Mouse (Mus musculus): Measurements from ENCODE around the gene Cideb. TPM values are rescaled to one million over a fixed set of nuclear protein-coding genes. Genes with fewer than 3 reads are reported as not detected.

Gene Cideb
- polyA plus RNA-seq, 1 experiment from 2014 or later = 1.0 TPM

DNA sequence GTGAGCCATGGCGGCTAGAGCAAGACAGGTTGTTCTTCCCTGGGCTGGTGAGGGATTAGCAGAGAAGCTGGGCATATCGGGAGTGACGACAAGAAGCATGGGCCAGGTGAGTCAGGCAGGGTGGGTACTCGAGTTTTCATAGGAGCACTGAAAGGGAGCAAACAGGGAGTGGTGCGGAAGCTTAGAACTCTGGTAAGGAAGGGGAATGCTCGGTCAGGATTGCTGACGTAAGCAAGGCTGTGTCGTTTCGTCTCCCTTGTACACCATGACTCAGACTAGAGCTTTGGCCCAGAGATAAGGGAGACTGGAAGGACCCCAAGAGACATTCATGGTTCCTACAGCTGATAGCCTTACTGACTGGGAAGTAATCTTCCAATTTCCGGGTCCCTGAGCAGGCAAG, 24.4 kb downstream of the Cideb start:
- Histone ChIP-seq H3K27ac (ENCODE audit: low read length) (no peak overlapping the region), H3K9me3 (ENCODE audit: control insufficient read depth, low read length) (no peaks in the 10 kb centered on the region), H3K9ac (ENCODE audit: low read length) (no peak overlapping the region), H3K27me3 (ENCODE audit: control insufficient read depth, insufficient read depth, low read depth, low read length) (no peaks in the 10 kb centered on the region), H3K4me3 (ENCODE audit: low read length) (no peak overlapping the region), H3K4me1 (replicated peaks; ENCODE audit: control insufficient read depth, insufficient read depth, low read length) (no peaks in the 10 kb centered on the region), H3K36me3 (ENCODE audit: control insufficient read depth, insufficient read depth, low read length) (peaks cover 3% of the 10 kb centered on the region; the same call in 1 of the 2 replicates), H3K4me2 (ENCODE audit: low read depth, low read length) (no peak overlapping the region)
- ATAC-seq (ENCODE audit: low read depth) = no peak
- WGBS = 70% methylated on average over 10 of the region's 10 CpGs

DNA sequence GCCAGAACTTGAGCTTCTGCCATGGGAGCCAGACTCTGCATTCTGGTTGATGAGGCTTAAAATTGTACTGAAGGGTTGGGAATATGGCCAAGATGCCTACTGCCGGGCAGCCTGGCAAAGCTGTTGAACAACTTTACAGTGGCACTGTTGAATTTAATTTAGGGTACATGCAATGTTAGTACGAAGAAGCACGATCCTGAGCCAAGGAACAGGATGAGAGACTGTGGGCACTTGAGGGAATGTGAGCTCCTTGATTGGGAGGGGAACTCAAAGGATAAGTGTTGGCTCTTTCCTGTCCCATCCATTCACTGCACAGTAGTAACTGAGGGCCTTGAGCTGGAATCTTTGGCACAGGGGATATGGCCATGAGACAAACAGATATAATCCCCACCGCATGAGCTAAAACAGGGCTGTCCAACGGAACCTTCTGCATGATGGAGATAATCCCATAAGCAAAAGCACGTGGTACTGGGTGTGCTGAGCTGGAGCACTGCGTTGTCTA, 27.7 kb downstream of the Cideb start:
- no peak for ATAC-seq (ENCODE audit: low read depth)
- Histone ChIP-seq H3K4me2 (ENCODE audit: low read depth, low read length) (no peak overlapping the region), H3K9ac (ENCODE audit: low read length) (no peak overlapping the region), H3K9me3 (ENCODE audit: control insufficient read depth, low read length) (no peaks in the 10 kb centered on the region), H3K27me3 (ENCODE audit: control insufficient read depth, insufficient read depth, low read depth, low read length) (no peaks in the 10 kb centered on the region), H3K4me3 (ENCODE audit: low read length) (no peak overlapping the region), H3K36me3 (ENCODE audit: control insufficient read depth, insufficient read depth, low read length) (no peaks in the 10 kb centered on the region), H3K27ac (ENCODE audit: low read length) (no peak overlapping the region), H3K4me1 (replicated peaks; ENCODE audit: control insufficient read depth, insufficient read depth, low read length) (0 out of 2 replicates have a peak, but pooled peaks cover 2% of the 10 kb centered on the region)
- 80% methylated on average over 7 of the region's 7 CpGs for WGBS

DNA sequence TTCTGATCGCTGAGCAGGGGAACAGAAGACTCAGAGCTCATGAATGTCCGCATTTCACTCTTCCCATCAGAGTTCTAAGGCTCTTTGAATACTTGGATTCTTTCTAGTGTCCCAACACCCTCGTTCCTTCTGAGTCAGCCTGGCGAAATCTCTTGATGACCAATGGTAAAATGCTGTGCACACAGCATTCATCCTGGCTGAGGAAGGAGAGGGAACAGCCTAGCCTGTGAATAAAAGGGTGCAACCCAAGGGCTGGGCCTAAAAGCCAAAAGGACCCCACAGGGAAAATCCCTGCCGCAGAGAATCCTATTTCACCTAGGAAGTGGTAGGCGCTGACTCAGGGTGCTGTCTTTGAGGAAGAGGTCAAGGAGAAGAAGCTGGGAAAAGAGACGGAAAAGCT, 28.1 kb downstream of the Cideb start:
- H3K4me2 ChIP-seq (ENCODE audit: low read depth, low read length) = no peak overlapping the region
- no peak overlapping the region for H3K27ac ChIP-seq (ENCODE audit: low read length)
- 0 out of 2 replicates have a peak, but pooled peaks cover 2% of the 10 kb centered on the region for H3K4me1 ChIP-seq (replicated peaks; ENCODE audit: control insufficient read depth, insufficient read depth, low read length)
- no peak for ATAC-seq (ENCODE audit: low read depth)
- H3K27me3 ChIP-seq (ENCODE audit: control insufficient read depth, insufficient read depth, low read depth, low read length) = no peaks in the 10 kb centered on the region
- no peak overlapping the region for H3K9ac ChIP-seq (ENCODE audit: low read length)
- WGBS = 67% methylated on average over 7 of the region's 7 CpGs
- H3K9me3 ChIP-seq (ENCODE audit: control insufficient read depth, low read length) = no peaks in the 10 kb centered on the region
- no peak overlapping the region for H3K4me3 ChIP-seq (ENCODE audit: low read length)
- no peaks in the 10 kb centered on the region for H3K36me3 ChIP-seq (ENCODE audit: control insufficient read depth, insufficient read depth, low read length)

DNA sequence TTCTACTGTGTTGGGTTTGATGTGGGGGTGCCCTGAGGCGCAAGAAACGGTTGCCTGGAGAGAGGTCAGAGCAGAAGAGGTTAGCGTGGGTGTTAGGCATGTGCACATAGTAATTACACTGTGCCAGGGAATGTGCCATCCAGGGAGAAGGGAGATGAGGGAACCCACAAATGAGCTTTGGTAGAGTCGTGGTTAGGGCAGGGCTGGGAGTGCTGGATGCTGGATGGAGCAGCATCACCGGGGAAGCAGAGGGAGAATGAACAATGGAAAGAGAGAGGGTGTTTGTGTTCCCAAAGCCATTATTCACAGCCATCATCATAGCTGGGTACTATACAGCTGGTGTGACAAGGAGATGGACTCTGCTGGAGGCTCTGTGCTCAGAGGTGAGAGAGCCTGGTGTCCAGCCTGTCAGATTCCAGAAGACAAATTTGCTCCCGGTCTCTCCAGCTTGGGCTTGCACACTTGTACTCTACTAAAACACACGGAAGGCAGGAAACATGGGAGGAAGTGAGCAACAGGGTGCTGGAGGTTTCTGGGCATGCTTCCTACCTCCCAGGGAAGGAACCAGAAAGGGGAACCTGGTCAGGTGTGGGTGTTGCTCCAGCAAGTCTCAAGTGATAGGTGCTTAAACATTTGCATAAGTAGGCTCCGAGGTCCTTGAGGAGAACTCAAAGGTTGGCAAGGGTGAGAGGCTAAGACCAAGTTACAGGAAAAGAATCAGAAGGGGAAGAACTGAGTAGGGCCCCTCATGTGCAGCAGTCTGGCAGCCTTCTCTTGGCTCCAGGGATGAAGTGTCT, 30.2 kb downstream of the Cideb start:
- H3K4me1 ChIP-seq (replicated peaks; ENCODE audit: control insufficient read depth, insufficient read depth, low read length) = peaks cover 5% of the 10 kb centered on the region; the same call in 1 of the 2 replicates
- H3K36me3 ChIP-seq (ENCODE audit: control insufficient read depth, insufficient read depth, low read length) = no peaks in the 10 kb centered on the region
- peak; percentile 34 for ATAC-seq (ENCODE audit: low read depth)
- no peaks in the 10 kb centered on the region for H3K27me3 ChIP-seq (ENCODE audit: control insufficient read depth, insufficient read depth, low read depth, low read length)
- no peaks in the 10 kb centered on the region for H3K9me3 ChIP-seq (ENCODE audit: control insufficient read depth, low read length)
- WGBS = 41% methylated on average over 8 of the region's 8 CpGs
- H3K4me3 ChIP-seq (ENCODE audit: low read length) = no peak overlapping the region
- H3K4me2 ChIP-seq (ENCODE audit: low read depth, low read length) = no peak overlapping the region
- no peak overlapping the region for H3K9ac ChIP-seq (ENCODE audit: low read length)
- no peak overlapping the region for H3K27ac ChIP-seq (ENCODE audit: low read length)

DNA sequence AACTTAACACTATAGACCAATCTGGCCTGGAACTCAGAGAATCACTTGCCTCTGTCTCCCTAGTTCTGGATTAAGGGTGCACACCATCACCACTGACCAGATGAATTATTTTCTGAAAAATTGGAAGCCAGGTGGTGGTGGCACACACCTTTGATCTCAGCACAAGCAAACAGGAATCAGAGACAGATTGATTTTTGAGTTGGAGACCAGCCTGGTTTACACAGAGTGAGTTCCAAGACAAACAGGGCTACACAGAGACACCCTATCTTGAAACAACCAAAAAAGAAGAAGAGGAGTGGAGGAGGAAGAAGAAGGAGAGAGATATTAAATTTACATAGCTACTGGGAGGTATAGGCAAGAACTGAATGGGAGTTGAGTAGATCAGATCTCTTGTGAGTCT, 32.0 kb downstream of the Cideb start:
- ATAC-seq (ENCODE audit: low read depth) = no peak
- no peak overlapping the region for H3K4me3 ChIP-seq (ENCODE audit: low read length)
- H3K4me1 ChIP-seq (replicated peaks; ENCODE audit: control insufficient read depth, insufficient read depth, low read length) = peaks cover 7% of the 10 kb centered on the region

DNA sequence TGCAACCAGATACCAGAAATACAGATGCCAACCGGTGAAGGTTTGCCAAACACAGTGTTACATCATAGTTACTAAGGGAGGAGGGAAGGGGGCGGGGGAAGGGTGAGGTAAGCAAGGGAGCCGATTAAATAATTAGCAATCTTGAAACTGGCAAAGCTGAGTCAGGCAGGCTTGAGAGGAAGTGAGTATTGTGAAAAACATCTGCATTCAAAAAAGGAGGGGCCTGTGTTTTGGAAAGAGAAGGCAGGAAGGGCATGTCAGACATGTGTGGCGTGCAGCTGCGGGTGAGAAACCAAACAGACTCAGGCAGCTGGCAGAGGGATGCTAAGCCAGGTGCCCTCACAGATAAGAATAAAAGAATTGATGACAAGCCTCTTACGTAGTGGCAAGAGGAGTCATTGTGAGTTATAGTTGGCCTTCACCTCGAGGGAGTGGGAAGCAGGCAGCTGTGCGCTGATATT, 33.8 kb downstream of the Cideb start:
- WGBS = 43% methylated on average over 8 of the region's 8 CpGs
- Histone ChIP-seq H3K27ac (ENCODE audit: low read length) (no peak overlapping the region), H3K9me3 (ENCODE audit: control insufficient read depth, low read length) (no peaks in the 10 kb centered on the region), H3K4me1 (replicated peaks; ENCODE audit: control insufficient read depth, insufficient read depth, low read length) (peaks cover 8% of the 10 kb centered on the region), H3K4me3 (ENCODE audit: low read length) (no peak overlapping the region), H3K4me2 (ENCODE audit: low read depth, low read length) (no peak overlapping the region), H3K27me3 (ENCODE audit: control insufficient read depth, insufficient read depth, low read depth, low read length) (no peaks in the 10 kb centered on the region), H3K36me3 (ENCODE audit: control insufficient read depth, insufficient read depth, low read length) (0 out of 2 replicates have a peak, but pooled peaks cover 4% of the 10 kb centered on the region), H3K9ac (ENCODE audit: low read length) (no peak overlapping the region; the same call in 1 of the 2 replicates)
- ATAC-seq (ENCODE audit: low read depth) = no peak

More for the DNA sequence above, 32.0 kb downstream of the Cideb start:
- H3K9me3 ChIP-seq (ENCODE audit: control insufficient read depth, low read length) = no peaks in the 10 kb centered on the region
- no peak overlapping the region for H3K9ac ChIP-seq (ENCODE audit: low read length)
- H3K36me3 ChIP-seq (ENCODE audit: control insufficient read depth, insufficient read depth, low read length) = no peaks in the 10 kb centered on the region
- no peak overlapping the region for H3K4me2 ChIP-seq (ENCODE audit: low read depth, low read length)
- no peak overlapping the region for H3K27ac ChIP-seq (ENCODE audit: low read length)
- no peaks in the 10 kb centered on the region for H3K27me3 ChIP-seq (ENCODE audit: control insufficient read depth, insufficient read depth, low read depth, low read length)

DNA sequence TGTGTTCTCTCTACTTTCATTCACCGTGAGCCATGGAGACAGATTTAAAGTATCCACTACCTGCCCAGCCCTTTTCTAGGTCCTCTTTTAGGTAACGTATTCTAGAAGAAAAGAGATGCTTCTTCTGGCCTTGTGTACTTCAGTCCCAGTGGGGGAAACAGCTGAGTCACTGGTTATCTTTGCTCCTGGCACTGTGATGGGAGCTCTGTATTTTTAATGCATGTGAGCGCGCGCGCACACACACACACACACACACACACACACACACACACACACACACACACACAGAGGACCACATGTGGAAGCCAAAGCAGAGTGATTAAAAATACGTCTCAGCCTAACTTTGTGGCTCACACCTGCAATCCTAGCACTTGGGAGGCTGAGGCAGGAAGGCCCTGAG, 34.8 kb downstream of the Cideb start:
- no peaks in the 10 kb centered on the region for H3K9me3 ChIP-seq (ENCODE audit: control insufficient read depth, low read length)
- no peak for ATAC-seq (ENCODE audit: low read depth)
- H3K27ac ChIP-seq (ENCODE audit: low read length) = no peak overlapping the region
- peaks cover 6% of the 10 kb centered on the region for H3K4me1 ChIP-seq (replicated peaks; ENCODE audit: control insufficient read depth, insufficient read depth, low read length)
- no peak overlapping the region for H3K4me2 ChIP-seq (ENCODE audit: low read depth, low read length)
- H3K36me3 ChIP-seq (ENCODE audit: control insufficient read depth, insufficient read depth, low read length) = peaks cover 7% of the 10 kb centered on the region
- H3K9ac ChIP-seq (ENCODE audit: low read length) = no peak overlapping the region
- H3K27me3 ChIP-seq (ENCODE audit: control insufficient read depth, insufficient read depth, low read depth, low read length) = no peaks in the 10 kb centered on the region
- WGBS = 93% methylated on average over 7 of the region's 7 CpGs
- H3K4me3 ChIP-seq (ENCODE audit: low read length) = no peak overlapping the region

DNA sequence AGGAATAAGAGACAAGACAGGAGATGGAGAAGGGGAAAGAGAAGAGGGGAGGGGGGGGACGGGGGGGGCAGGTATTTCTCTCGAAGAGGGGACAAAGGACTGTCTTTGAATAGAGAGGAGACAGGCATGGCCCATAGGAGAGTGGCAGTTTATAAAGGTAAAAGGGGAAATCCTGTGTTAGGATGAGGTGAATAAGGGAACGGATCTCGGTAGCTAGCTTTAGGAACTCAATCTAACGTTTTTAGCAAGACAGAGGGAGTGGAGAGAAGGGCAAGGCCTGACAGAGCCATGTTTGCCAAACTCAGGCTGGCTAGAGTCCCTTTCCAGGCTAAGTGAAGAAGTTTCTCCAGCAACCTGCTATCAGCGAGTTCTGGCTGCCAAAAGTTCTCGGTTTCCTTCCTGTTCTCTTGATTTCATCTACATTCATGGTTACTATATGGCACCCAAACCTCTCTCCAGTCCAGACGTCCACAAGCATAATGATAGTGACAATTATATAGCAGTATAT, 35.8 kb downstream of the Cideb start:
- Histone ChIP-seq H3K27ac (ENCODE audit: low read length) (peak overlapping the region; percentile 88; the same call in 1 of the 2 replicates), H3K36me3 (ENCODE audit: control insufficient read depth, insufficient read depth, low read length) (peaks cover 12% of the 10 kb centered on the region), H3K9ac (ENCODE audit: low read length) (peak overlapping the region; percentile 90), H3K4me1 (replicated peaks; ENCODE audit: control insufficient read depth, insufficient read depth, low read length) (peaks cover 6% of the 10 kb centered on the region), H3K4me3 (ENCODE audit: low read length) (peak overlapping the region; percentile 88), H3K27me3 (ENCODE audit: control insufficient read depth, insufficient read depth, low read depth, low read length) (no peaks in the 10 kb centered on the region), H3K9me3 (ENCODE audit: control insufficient read depth, low read length) (no peaks in the 10 kb centered on the region), H3K4me2 (ENCODE audit: low read depth, low read length) (peak overlapping the region; percentile 73)
- ATAC-seq (ENCODE audit: low read depth) = 0 out of 2 replicates have a peak, but pooled peaks have one; percentile 1
- 35% methylated on average over 8 of the region's 8 CpGs for WGBS

DNA sequence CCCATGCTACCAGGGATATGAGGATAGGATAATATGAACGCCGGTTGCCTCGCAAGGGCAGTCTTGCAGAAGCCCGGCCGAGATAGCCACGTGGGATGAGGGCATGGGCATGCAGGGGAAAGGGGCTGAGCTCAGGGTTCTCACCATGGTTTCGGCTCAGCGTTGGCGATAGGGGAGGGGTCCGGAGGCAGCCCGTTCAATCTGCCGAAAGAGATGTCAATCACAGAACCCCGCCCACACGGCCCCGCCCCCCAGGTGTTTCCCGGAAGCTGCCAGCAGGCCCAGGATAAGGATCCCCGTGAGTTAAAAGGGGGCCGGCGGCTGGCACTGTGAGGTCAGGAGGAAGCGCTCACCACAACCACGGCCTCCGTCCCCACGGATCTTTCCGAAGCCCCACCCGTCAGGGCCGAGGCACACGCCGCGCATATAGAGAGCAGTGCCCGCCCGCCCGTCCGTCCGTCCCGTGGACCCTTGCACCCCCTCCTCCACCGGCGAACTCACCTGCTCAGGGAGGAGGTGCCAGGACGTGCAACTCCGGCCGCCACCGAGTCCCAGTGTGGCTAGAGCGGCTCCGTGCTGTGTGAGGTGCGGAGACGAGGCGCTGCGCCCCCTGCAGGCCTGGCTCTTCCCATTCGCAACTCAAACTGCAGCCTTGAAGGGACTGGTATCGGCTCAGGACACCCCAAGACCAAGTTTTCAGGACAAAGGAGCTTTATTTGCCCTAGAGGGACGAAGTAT, 36.4 kb downstream of the Cideb start, which contains the start of gene Rabggta:
Rabggta (minus strand) TSS at position 564 of the 738 bp plus-strand sequence.
- ATAC-seq (ENCODE audit: low read depth) = peak; percentile 97

More for the DNA sequence above, 36.4 kb downstream of the Cideb start, which contains the start of gene Rabggta:
- Histone ChIP-seq H3K27ac (ENCODE audit: low read length) (peak within 1 kb of the TSS; percentile 88), H3K36me3 (ENCODE audit: control insufficient read depth, insufficient read depth, low read length) (peaks cover 12% of the 10 kb centered on the region), H3K4me2 (ENCODE audit: low read depth, low read length) (peak within 1 kb of the TSS; percentile 73), H3K9ac (ENCODE audit: low read length) (peak within 1 kb of the TSS; percentile 90), H3K27me3 (ENCODE audit: control insufficient read depth, insufficient read depth, low read depth, low read length) (no peaks in the 10 kb centered on the region), H3K4me1 (replicated peaks; ENCODE audit: control insufficient read depth, insufficient read depth, low read length) (peaks cover 6% of the 10 kb centered on the region), H3K4me3 (ENCODE audit: low read length) (peak within 1 kb of the TSS; percentile 88), H3K9me3 (ENCODE audit: control insufficient read depth, low read length) (no peaks in the 10 kb centered on the region)
- under 1% methylated on average over 48 of the region's 50 CpGs for WGBS

Measured in lung, embryonic 16.5 days (tissue).